Mouse (Mus musculus) liver, adult 2 months (tissue): ENCODE data around the gene D630039A03Rik. TPM values are rescaled to one million over a fixed set of nuclear protein-coding genes. Genes with fewer than 3 reads are reported as not detected.
A peak's percentile ranks its signal among the peaks of the same experiment; 100 is the strongest.

Experiments used
- DNase-seq: peaks from one replicate; pipeline ENCODE4 v3.0.0-alpha.2; 2011; ENCODE audit warnings: low read depth, low spot score; ENCODE audit errors: extremely low read depth
- H3K27ac ChIP-seq: fragments of 200-500 bp; replicated peaks from 2 replicates; pipeline ENCODE4 v1.5.1; 2012; ENCODE audit warnings: low read depth, mild to moderate bottlenecking, control low read depth, inconsistent platforms, low read length; ENCODE audit not compliant: insufficient read depth
- H3K27me3 ChIP-seq: fragments of 200-500 bp; 2 replicates; pipeline ENCODE4 v1.6.1; 2012; ENCODE audit warnings: mild to moderate bottlenecking, moderate library complexity, low read length, inconsistent platforms; ENCODE audit not compliant: control insufficient read depth, insufficient read depth
- H3K36me3 ChIP-seq: fragments of 200-500 bp; 2 replicates; pipeline ENCODE4 v1.6.1; 2012; ENCODE audit warnings: low read length, inconsistent platforms; ENCODE audit not compliant: control insufficient read depth, insufficient read depth
- H3K4me1 ChIP-seq: fragments of 200-500 bp; 2 replicates; pipeline ENCODE4 v1.6.1; 2011; ENCODE audit warnings: low read length; ENCODE audit not compliant: control insufficient read depth, insufficient read depth
- H3K4me3 ChIP-seq: fragments of 200-500 bp; 2 replicates; pipeline ENCODE4 v1.5.1; 2011; ENCODE audit warnings: low read depth, mild to moderate bottlenecking, control low read depth, low read length, moderate library complexity; ENCODE audit not compliant: insufficient read depth
- H3K79me2 ChIP-seq: fragments of 200-500 bp; 2 replicates; pipeline ENCODE4 v1.6.1; 2012; ENCODE audit warnings: inconsistent platforms, mild to moderate bottlenecking, low read length, moderate library complexity; ENCODE audit not compliant: control insufficient read depth, insufficient read depth
- H3K9ac ChIP-seq: fragments of 200-500 bp; 2 replicates; pipeline ENCODE4 v1.6.1; 2012; ENCODE audit warnings: low read depth, mild to moderate bottlenecking, control low read depth, inconsistent platforms, low read length
- CTCF ChIP-seq: fragments of 200-500 bp; IDR thresholded peaks from 2 replicates; pipeline ENCODE4 v1.5.1; 2011; ENCODE audit warnings: low read depth, low read length, control low read depth
- POLR2A ChIP-seq: fragments of 200-500 bp; IDR thresholded peaks from 2 replicates; pipeline ENCODE4 v1.6.1; 2011; ENCODE audit warnings: low read length, control low read depth; ENCODE audit not compliant: insufficient read depth; ENCODE audit errors: extremely low read depth
- WGBS: fragments of 180-500 bp; shearing (Covaris S2); methylation state at CpG from one replicate; pipeline ENCODE4 v1.1.7; 2018; 5-methylcytosine and 5-hydroxymethylcytosine counted together
- polyA plus RNA-seq: library from polyadenylated mRNA; depleted of rRNA; stranded (reverse); fragments of >200 nt; gene quantifications from 2 replicates; pipeline ENCODE4 v1.2.3, GENCODE M21; 2012
- total RNA-seq: library from RNA; depleted of rRNA; stranded (reverse); fragments of >200 nt; gene quantifications from 2 replicates; pipeline ENCODE4 v1.2.3, GENCODE M21; 2014

Gene D630039A03Rik
- total and polyA plus RNA-seq, 2 experiments = 3.2 to 14.3 TPM

- Histone ChIP-seq H3K36me3 (peaks cover 4% of the 10 kb centered on the region), H3K9ac (peak within 1 kb of the TSS; percentile 92), H3K79me2 (peaks cover 15% of the 10 kb centered on the region; the same call in 1 of the 2 replicates), H3K4me1 (peaks cover 11% of the 10 kb centered on the region), H3K4me3 (peak within 1 kb of the TSS; percentile 81), H3K27me3 (no peaks in the 10 kb centered on the region), H3K27ac (peak within 1 kb of the TSS; percentile 92)
- DNase-seq = peak; percentile 95
- TF ChIP-seq POLR2A (peak; percentile 99), CTCF (no peak)
- WGBS = under 1% methylated on average over 71 of the region's 71 CpGs
Measured at GRCm38 (mm10) chr4:57956029-57956960, 40.2 kb upstream of the D630039A03Rik start, which contains the start of gene Txn1. Gene Txn1 (minus strand): TSS chr4:57956411.

GRCm38 (mm10) chr4:57955544-57955958 lies 39.5 kb upstream of the D630039A03Rik start:
- peaks cover 11% of the 10 kb centered on the region for H3K4me1 ChIP-seq
- under 1% methylated on average over 25 of the region's 25 CpGs for WGBS
- no peaks in the 10 kb centered on the region for H3K27me3 ChIP-seq
- peak; percentile 74 for DNase-seq
- H3K4me3 ChIP-seq = peak overlapping the region; percentile 81
- H3K9ac ChIP-seq = peak overlapping the region; percentile 92
- peaks cover 15% of the 10 kb centered on the region; the same call in 1 of the 2 replicates for H3K79me2 ChIP-seq
- TF ChIP-seq POLR2A (peak; percentile 10; the same call in 1 of the 2 replicates), CTCF (no peak)
- peaks cover 11% of the 10 kb centered on the region for H3K36me3 ChIP-seq
- peak overlapping the region; percentile 84 for H3K27ac ChIP-seq

DNA sequence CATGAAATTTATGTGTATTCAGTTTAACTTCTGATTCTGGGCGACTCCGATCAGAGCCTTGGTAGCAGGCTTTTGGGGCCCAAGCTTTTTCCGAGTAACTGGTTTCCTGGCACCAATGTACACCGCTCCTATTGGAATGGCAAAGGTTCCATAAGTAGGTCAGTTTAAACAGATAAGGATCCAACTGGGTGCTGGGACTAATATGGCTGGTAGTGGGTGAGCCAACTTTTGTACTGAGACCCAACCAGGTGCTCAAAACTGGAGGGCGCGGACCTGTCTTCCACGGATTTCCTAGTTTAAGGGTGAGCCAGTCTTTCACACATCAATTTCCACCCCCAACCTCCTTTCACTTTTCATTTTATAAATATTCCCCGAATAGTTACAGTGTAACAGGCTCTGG lies 38.9 kb upstream of the D630039A03Rik start:
- TF ChIP-seq POLR2A = no peak
- WGBS = 21% methylated on average over 8 of the region's 8 CpGs
- Histone ChIP-seq H3K27me3 (no peaks in the 10 kb centered on the region), H3K4me3 (peak overlapping the region; percentile 38), H3K36me3 (peaks cover 17% of the 10 kb centered on the region), H3K9ac (peak overlapping the region; percentile 48), H3K27ac (peak overlapping the region; percentile 84), H3K79me2 (peaks cover 15% of the 10 kb centered on the region; the same call in 1 of the 2 replicates), H3K4me1 (peaks cover 11% of the 10 kb centered on the region)
- DNase-seq = peak; percentile 63

DNA sequence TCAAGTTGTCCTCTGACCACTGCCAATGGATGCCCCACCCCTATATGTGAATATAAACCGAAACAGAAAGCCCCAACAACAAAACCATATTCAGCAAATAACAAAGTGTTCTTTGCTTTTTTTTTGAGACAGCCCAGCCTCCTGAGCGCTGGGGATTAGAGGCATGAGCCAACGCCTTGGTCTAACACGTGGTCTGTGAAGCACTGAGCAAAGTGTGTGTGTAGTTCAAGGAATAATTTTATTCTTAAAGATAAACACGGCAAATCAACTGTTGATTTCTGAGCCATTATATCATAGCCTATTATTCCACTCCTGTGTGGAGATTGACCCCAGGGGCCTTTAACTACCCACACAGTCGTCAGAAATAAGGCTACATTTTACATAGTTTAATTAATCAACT lies 38.5 kb upstream of the D630039A03Rik start:
- no peaks in the 10 kb centered on the region for H3K27me3 ChIP-seq
- peak; percentile 56 for DNase-seq
- H3K4me1 ChIP-seq = peaks cover 11% of the 10 kb centered on the region
- no peak for TF ChIP-seq CTCF
- no peak for TF ChIP-seq POLR2A
- peak overlapping the region; percentile 38 for H3K4me3 ChIP-seq
- H3K36me3 ChIP-seq = peaks cover 21% of the 10 kb centered on the region
- H3K9ac ChIP-seq = no peak overlapping the region; the same call in 1 of the 2 replicates
- peak overlapping the region; percentile 84 for H3K27ac ChIP-seq
- H3K79me2 ChIP-seq = peaks cover 15% of the 10 kb centered on the region; the same call in 1 of the 2 replicates
- 23% methylated on average over 6 of the region's 6 CpGs for WGBS

DNA sequence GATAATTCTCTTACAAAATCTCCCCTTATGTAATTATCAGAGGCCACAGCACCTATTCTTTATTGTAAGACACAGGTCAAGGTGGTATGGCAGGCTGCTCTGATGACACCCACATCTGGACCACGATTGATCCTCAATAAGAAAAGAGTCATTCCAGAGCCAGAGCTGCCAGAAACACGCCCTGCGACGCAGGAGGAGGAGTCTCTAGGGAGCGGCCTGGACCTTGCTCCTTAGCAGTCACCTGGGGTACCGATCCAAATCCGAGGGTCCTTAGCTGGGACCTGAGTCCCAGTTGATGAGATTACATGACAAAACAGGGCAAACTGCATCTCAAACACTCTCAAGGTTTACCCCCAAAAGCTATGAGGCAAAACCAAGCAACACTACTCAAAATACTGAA lies 37.7 kb upstream of the D630039A03Rik start:
- Histone ChIP-seq H3K27ac (peak overlapping the region; percentile 68), H3K79me2 (peaks cover 15% of the 10 kb centered on the region; the same call in 1 of the 2 replicates), H3K4me1 (peaks cover 11% of the 10 kb centered on the region), H3K27me3 (no peaks in the 10 kb centered on the region), H3K4me3 (0 out of 2 replicates have a peak overlapping the region, but pooled peaks have one; percentile 8), H3K36me3 (peaks cover 29% of the 10 kb centered on the region), H3K9ac (no peak overlapping the region)
- WGBS = 26% methylated on average over 7 of the region's 7 CpGs
- peak; percentile 51 for DNase-seq
- TF ChIP-seq CTCF = no peak
- no peak for TF ChIP-seq POLR2A
